Mouse (Mus musculus) hindbrain, embryonic 11.5 days (tissue): ENCODE results near the gene Dnm3. TPM values are rescaled to one million over a fixed set of nuclear protein-coding genes. Genes with fewer than 3 reads are reported as not detected.
A peak's percentile ranks its signal among the peaks of the same experiment; 100 is the strongest.

Experiments used
- ATAC-seq: fragments of 200-750 bp; cut with Nextera tagmentation; 2 replicates; pipeline ENCODE4 v1.8.0; 2017; ENCODE audit warnings: mild to moderate bottlenecking, moderate TSS enrichment, moderate library complexity; ENCODE audit not compliant: low FRiP score
- DNase-seq: peaks from one replicate; pipeline ENCODE4 v3.0.0-alpha.2; 2015; ENCODE audit warnings: low spot score
- H3K27ac ChIP-seq: fragments of 300-500 bp; sonication (generic); 2 replicates; pipeline ENCODE4 v1.5.1; 2014; ENCODE audit warnings: mild to moderate bottlenecking, low read depth, low read length
- H3K27me3 ChIP-seq: fragments of 300-500 bp; sonication (generic); 2 replicates; pipeline ENCODE4 v1.6.1; 2014; ENCODE audit warnings: mild to moderate bottlenecking, low read length, moderate library complexity, mixed read lengths; ENCODE audit not compliant: control insufficient read depth, insufficient read depth
- H3K36me3 ChIP-seq: fragments of 300-500 bp; sonication (generic); 2 replicates; pipeline ENCODE4 v1.6.1; 2014; ENCODE audit warnings: mild to moderate bottlenecking, low read length, moderate library complexity, mixed read lengths; ENCODE audit not compliant: control insufficient read depth, insufficient read depth
- H3K4me1 ChIP-seq: fragments of 300-500 bp; sonication (generic); replicated peaks from 2 replicates; pipeline ENCODE4 v1.6.1; 2014; ENCODE audit warnings: low read length, mixed read lengths; ENCODE audit not compliant: control insufficient read depth, insufficient read depth
- H3K4me2 ChIP-seq: fragments of 300-500 bp; sonication (generic); replicated peaks from 2 replicates; pipeline ENCODE4 v1.6.1; 2014; ENCODE audit warnings: mild to moderate bottlenecking, low read depth, low read length
- H3K4me3 ChIP-seq: fragments of 300-500 bp; sonication (generic); 2 replicates; pipeline ENCODE4 v1.5.1; 2014; ENCODE audit warnings: low read depth, low read length
- H3K9ac ChIP-seq: fragments of 300-500 bp; sonication (generic); 2 replicates; pipeline ENCODE4 v1.6.1; 2014; ENCODE audit warnings: low read depth, low read length
- H3K9me3 ChIP-seq: fragments of 300-500 bp; sonication (generic); 2 replicates; pipeline ENCODE4 v1.6.1; 2016; ENCODE audit warnings: low read length; ENCODE audit not compliant: control insufficient read depth
- WGBS: fragments of 180-500 bp; shearing (Covaris S2); extraction: QIAGEN DNeasy Blood & Tissue Kit; methylation state at CpG from one replicate; pipeline ENCODE4 v1.1.7; 2014; 5-methylcytosine and 5-hydroxymethylcytosine counted together
- polyA plus RNA-seq: library from polyadenylated mRNA; unstranded; fragments of >200 nt; fragmentation: Nextera tagmentation; extraction: Ambion mirVana; gene quantifications from 2 replicates; pipeline ENCODE4 v1.2.1, GENCODE M21; 2014

The Dnm3 gene
- polyA plus RNA-seq, 1 experiment from 2014 or later, result 12.0 TPM

DNA sequence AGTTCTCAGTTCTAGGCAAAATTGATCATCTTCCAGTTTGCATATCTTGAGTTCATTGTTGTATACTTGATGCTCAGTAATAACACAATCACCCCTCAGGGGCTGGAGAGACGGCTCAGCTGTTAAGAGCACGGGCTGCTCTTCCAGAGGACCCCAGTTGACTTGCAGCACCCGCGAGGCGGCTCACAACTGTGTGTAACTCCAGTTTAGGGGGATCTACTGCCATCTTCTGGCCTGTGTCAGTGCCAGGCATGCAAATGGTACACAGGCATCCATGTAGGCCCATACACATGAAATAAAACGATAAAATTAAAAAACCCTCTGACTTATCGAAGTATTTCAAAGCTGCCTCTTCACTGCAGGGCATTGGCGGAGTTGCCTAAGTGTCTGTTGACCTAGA, 385.4 kb downstream of the Dnm3 start:
- ATAC-seq (no peak), DNase-seq (no peak)
- Histone ChIP-seq H3K27ac (no peak overlapping the region), H3K9me3 (no peaks in the 10 kb centered on the region), H3K4me3 (no peak overlapping the region), H3K36me3 (no peaks in the 10 kb centered on the region), H3K27me3 (no peaks in the 10 kb centered on the region), H3K4me1 (no peaks in the 10 kb centered on the region), H3K4me2 (no peak overlapping the region), H3K9ac (no peak overlapping the region)
- WGBS, result 91% methylated on average over 8 of the region's 8 CpGs

GRCm38 (mm10) chr1:162083886-162084478, 393.9 kb downstream of the Dnm3 start:
- Histone ChIP-seq H3K9ac (no peak overlapping the region), H3K4me2 (no peak overlapping the region), H3K4me1 (no peaks in the 10 kb centered on the region), H3K9me3 (no peaks in the 10 kb centered on the region), H3K36me3 (no peaks in the 10 kb centered on the region), H3K27ac (no peak overlapping the region), H3K27me3 (no peaks in the 10 kb centered on the region), H3K4me3 (no peak overlapping the region)
- no peak for ATAC-seq
- 78% methylated on average over 9 of the region's 9 CpGs for WGBS
- no peak for DNase-seq

DNA sequence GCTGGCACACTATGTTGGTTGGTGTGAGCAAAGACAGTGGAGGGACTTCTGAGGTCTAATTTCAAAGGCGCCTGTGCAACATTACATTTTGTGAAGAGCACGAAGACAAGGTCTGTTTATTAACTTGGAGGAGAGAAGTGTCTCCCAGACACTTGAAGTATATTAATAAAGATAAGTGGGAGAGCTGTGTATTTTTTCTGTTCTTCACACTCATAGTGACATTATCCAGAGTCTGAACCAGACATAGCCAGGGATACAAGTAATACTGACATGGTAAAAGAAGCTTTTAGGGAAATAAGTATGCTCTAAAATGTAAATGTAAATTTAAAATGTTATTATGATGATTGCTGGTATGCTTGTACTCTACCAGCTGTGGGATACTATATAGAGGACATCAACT, 394.5 kb downstream of the Dnm3 start:
- Histone ChIP-seq H3K9me3 (no peaks in the 10 kb centered on the region), H3K4me1 (no peaks in the 10 kb centered on the region), H3K27me3 (no peaks in the 10 kb centered on the region), H3K36me3 (no peaks in the 10 kb centered on the region), H3K4me3 (no peak overlapping the region), H3K4me2 (no peak overlapping the region), H3K9ac (no peak overlapping the region), H3K27ac (no peak overlapping the region)
- DNase-seq (no peak), ATAC-seq (no peak)
- WGBS, result 90% methylated on average over 2 of the region's 2 CpGs

DNA sequence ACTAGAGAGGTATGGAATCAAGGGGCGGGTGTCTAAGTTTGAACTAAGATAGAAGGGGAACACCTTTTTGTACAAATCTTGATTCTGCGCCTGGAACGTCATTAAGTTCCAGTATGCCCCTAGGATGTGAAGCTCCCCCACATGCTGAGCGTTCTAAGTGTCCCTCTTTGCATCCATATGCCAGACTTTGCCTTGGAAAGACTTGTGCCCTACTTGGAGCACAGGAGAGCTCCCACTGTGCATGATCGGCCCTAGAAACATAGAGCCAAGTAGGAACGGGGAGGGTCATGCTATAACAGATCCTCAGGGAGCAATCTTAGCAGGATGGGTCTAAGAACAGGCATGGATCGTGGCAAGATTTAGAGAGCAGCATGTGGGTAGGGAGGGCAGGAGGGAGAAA, 395.1 kb downstream of the Dnm3 start:
- Histone ChIP-seq H3K27me3 (no peaks in the 10 kb centered on the region), H3K4me2 (no peak overlapping the region), H3K36me3 (no peaks in the 10 kb centered on the region), H3K4me3 (no peak overlapping the region), H3K9me3 (no peaks in the 10 kb centered on the region), H3K9ac (no peak overlapping the region), H3K4me1 (no peaks in the 10 kb centered on the region), H3K27ac (no peak overlapping the region)
- DNase-seq (no peak), ATAC-seq (no peak)
- WGBS, result 86% methylated on average over 7 of the region's 7 CpGs

DNA sequence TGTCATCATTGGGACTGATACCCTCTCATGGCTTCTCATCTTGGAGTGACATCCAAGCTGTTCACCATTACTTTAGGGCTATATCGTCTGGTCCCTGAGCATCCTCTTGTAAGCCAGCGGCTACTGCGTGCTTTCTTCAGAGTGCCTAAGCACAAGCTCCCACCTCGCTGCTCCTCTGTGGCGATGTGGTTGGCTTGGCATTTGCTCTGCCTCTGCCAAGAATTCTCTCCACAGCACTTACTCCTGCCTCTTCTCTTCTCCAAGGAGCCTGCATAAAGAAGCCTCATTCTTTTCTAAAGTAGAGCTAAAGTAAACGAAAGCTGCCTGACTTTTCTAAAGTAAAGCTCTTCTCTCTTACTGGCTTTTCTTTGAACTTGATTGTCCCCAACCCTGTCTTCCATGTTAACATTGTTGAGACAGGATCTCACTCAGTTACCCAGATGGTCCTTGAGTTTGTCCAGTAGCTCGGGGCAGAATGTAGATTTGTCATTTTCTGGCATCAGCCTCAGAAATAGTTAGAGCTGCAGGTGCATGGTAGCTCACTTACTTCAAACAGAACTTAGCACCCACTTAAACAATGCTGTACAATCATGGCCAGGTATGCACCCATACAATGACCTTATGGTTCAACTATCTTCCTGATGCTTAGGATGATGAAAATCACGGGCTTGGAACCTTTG, 396.0 kb downstream of the Dnm3 start:
- ATAC-seq (no peak), DNase-seq (no peak)
- Histone ChIP-seq H3K4me3 (no peak overlapping the region), H3K9me3 (no peaks in the 10 kb centered on the region), H3K4me2 (no peak overlapping the region), H3K9ac (no peak overlapping the region), H3K36me3 (no peaks in the 10 kb centered on the region), H3K27me3 (no peaks in the 10 kb centered on the region), H3K4me1 (no peaks in the 10 kb centered on the region), H3K27ac (no peak overlapping the region)
- WGBS, result 91% methylated on average over 8 of the region's 8 CpGs

- 85% methylated on average over 7 of the region's 7 CpGs for WGBS
- no peak overlapping the region for H3K9ac ChIP-seq
- DNase-seq (no peak), ATAC-seq (no peak)
- no peaks in the 10 kb centered on the region for H3K4me1 ChIP-seq
- no peak overlapping the region for H3K4me2 ChIP-seq
- H3K9me3 ChIP-seq, result no peaks in the 10 kb centered on the region
- no peaks in the 10 kb centered on the region for H3K36me3 ChIP-seq
- H3K27ac ChIP-seq, result no peak overlapping the region
- no peak overlapping the region for H3K4me3 ChIP-seq
- H3K27me3 ChIP-seq, result no peaks in the 10 kb centered on the region
Measured at GRCm38 (mm10) chr1:162079989-162080388, 397.8 kb downstream of the Dnm3 start.

DNA sequence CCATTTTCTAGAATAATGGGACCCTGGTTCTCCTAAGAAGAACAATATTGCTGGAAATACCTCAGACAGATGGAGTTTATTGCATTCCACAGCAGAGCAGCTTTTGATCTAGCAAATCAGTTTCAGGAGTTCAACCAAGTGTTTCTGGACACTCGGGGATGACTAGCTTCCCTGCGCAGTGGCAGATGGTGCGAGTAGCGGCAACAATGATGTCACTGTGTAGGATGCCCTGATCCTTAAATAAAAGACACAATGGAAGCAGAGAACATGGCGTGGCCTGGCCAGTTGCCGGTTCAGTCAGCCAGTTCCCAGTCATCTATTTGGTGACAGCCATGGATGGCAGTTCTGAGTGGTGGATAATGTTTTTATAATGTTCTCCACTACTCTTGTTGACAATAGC, 400.4 kb downstream of the Dnm3 start:
- 62% methylated on average over 6 of the region's 6 CpGs for WGBS
- H3K4me1 ChIP-seq, result no peaks in the 10 kb centered on the region
- no peak overlapping the region for H3K4me2 ChIP-seq
- H3K9me3 ChIP-seq, result no peaks in the 10 kb centered on the region
- no peaks in the 10 kb centered on the region for H3K27me3 ChIP-seq
- H3K27ac ChIP-seq, result no peak overlapping the region
- DNase-seq, result no peak
- no peak for ATAC-seq
- H3K36me3 ChIP-seq, result no peaks in the 10 kb centered on the region
- H3K4me3 ChIP-seq, result no peak overlapping the region
- H3K9ac ChIP-seq, result no peak overlapping the region

- H3K4me3 ChIP-seq, result no peak overlapping the region
- WGBS, result 59% methylated on average over 10 of the region's 10 CpGs
- H3K4me1 ChIP-seq, result no peaks in the 10 kb centered on the region
- H3K27ac ChIP-seq, result peak overlapping the region; percentile 36; the same call in 1 of the 2 replicates
- no peaks in the 10 kb centered on the region for H3K9me3 ChIP-seq
- H3K36me3 ChIP-seq, result no peaks in the 10 kb centered on the region
- H3K27me3 ChIP-seq, result no peaks in the 10 kb centered on the region
- no peak for ATAC-seq
- no peak overlapping the region for H3K4me2 ChIP-seq
- DNase-seq, result no peak
- no peak overlapping the region for H3K9ac ChIP-seq
Measured at GRCm38 (mm10) chr1:162076581-162077001, 401.2 kb downstream of the Dnm3 start.

DNA sequence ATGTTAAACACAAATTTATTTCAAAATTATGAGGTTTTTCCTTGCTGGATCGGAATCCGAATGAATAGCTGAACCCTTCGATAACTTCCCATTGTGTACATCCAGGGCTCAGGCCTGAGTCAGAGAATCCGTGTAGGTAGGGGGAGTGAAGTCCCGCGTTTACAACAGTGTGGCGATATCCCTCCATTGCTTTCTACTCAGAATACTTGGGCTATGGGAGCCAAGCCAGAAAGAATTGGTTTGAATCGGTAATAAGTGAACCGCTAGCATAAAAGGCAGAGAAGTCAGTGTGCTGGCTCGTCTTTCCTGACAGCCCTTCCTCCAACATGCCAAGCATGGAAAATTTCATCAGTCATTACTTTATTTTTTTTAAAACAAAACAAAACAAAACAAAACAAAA, 402.0 kb downstream of the Dnm3 start:
- no peaks in the 10 kb centered on the region for H3K36me3 ChIP-seq
- H3K4me2 ChIP-seq, result no peak overlapping the region
- no peaks in the 10 kb centered on the region for H3K4me1 ChIP-seq
- no peaks in the 10 kb centered on the region for H3K9me3 ChIP-seq
- no peak for DNase-seq
- 79% methylated on average over 10 of the region's 10 CpGs for WGBS
- H3K4me3 ChIP-seq, result no peak overlapping the region
- H3K9ac ChIP-seq, result no peak overlapping the region
- H3K27me3 ChIP-seq, result no peaks in the 10 kb centered on the region
- ATAC-seq, result no peak
- H3K27ac ChIP-seq, result no peak overlapping the region
